Mouse (Mus musculus): ENCODE results near the gene Hecw2. TPM values are rescaled to one million over a fixed set of nuclear protein-coding genes. Genes with fewer than 3 reads are reported as not detected.

Hecw2 gene
- polyA plus RNA-seq (2017; shearing (Covaris generic)), result under 1 TPM in 1 of 2 experiments, not detected in 1; 0.04 TPM

DNA sequence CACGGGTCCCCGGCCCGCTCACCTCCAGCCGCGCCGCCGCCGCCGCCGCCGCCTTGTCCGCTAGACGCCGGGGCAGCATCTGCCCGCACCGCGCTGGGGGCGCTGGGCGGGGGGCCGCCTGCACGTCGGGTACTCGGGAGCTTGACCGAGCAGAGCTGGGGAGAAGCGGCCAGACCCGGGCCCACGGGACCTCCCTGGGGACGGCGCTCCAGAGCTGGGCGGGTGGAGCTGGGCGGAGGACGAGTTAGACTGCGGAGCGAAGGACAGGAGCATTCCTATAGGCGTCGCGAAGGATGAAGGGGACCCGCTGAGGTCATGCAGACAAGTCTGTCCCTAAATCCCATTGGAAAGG, at the start of gene Hecw2:
Hecw2 (minus strand) TSS at position 215 of the 352 bp plus-strand sequence.
- ATAC-seq, result no peak

DNA sequence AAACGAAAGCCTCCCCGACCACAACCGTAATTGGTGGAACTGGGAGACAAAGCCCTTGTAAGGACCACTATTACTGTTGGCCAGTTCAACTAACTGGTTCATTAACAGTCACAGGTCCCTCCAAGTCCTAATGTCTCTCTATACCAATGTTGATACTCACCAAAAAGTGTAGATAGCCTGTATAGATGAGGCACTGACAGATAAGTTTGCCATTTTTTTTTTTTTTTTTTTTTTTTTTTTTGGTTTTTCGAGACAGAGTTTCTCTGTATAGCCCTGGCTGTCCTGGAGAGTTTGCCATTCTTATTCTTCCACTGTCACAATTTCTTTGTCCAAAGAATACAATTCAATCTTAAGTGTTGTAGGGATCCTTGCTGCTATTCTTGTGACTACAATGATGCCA, 47.8 kb upstream of the Hecw2 start:
- ATAC-seq, result no peak

GRCm38 (mm10) chr1:54220273-54220672, 25.3 kb upstream of the Hecw2 start:
- ATAC-seq, result no peak

DNA sequence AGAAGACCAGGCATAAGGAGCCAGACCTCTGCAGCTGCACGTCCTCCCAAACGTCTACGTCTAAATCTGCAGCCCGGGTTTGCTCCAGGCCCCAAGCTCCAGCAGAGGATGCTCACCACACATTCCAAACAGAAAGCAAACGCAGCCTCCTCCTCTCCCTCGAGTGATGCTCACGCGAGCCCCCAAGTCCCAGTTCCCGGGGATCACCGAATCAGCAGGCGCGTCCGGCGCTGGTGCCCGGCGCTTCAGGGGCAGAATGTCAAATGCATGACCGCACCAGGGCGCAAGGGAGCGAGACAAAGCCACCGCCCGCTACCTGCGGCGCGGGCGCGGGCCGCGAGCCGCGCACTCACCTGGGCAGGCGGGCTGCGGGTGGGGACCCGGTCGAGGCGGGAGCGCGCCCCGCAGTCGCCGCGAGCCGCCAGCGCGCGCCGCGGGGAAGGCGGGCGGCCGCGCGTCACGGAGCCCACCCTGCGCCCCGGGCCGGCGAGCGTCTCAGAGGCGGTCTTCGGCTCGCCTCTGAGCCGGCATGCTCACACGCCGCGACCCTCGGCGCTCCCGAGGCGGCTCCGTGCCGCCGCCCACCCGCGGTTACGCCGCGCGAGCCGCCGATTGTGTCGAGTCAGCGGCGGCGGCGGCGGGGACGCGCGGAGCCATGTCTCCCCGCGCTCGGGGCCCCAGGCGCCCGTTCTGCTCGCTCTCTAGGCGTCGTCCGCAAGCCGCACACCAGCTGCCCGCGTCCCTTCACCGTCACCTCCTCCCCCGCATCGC, 600 bp downstream of the Hecw2 start:
- no peak for ATAC-seq

DNA sequence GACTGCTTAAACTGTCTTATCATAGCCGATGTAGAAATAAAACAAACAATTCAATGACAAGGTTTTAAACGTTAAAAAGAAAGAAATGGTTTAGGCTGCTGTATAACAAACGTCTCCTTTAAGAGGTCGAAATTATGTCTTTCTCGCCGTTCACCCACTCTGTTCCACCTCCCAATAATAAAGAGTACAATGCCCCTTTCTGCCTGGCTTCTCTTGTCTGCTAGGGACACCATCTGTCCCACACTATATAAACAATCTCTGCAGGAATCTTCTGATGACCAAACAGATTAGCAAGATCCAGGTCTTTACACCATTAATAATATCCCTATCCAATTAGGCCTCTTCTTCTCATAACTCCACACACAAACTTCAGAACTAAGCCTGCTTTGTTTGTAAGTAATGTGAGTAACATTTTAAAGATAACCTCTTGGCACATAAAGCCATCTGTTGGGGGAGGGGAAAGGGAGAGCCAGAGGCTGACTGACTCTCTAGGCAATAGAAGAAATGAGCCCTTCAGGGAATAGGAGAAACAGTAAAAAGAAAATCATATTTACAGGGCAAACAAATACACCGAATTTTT, 1.7 kb downstream of the Hecw2 start:
- no peak for ATAC-seq

DNA sequence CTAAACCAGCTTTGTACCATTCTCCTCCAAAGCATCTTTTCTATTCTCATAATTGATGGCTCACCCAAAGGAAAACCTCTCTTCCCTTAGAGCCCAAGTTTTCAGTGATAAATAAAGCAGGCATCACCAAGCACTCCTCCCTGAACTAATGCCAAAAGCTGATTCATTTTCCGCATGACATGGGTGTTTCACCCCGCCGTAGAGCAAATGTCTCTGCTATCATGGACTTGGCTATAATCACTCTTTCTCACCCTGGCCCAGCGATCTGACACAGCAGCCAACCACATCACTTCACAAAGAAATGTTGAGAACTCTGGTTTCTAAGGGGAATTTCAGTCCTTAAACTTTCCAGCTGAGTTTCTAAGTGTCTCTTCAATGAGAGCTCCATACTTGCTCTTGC, 7.4 kb downstream of the Hecw2 start:
- ATAC-seq, result no peak

- no peak for ATAC-seq
These were observed 8.6 kb downstream of the Hecw2 start for GRCm38 (mm10) chr1:54186347-54186746.

DNA sequence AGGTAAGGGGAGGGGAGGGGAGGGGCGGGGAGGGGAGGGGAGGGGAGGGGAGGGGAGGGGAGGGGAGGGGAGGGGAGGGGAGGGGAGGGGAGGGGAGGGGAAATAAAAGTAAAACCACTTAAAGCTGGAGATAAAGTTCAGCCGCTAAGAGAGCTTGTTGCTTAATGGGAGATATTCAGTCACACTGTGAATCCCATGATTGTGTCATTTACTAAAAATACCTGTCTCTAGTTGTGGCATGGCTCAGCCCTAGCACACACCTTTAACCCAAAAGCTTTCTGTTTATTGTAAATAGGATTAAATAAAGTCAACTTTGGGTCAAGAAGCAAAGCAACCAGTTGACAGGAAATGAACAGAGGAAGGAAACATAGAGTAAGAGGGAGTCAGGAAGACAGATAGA, 14.3 kb downstream of the Hecw2 start:
- ATAC-seq, result no peak

GRCm38 (mm10) chr1:54179179-54179578, 15.8 kb downstream of the Hecw2 start:
- no peak for ATAC-seq

DNA sequence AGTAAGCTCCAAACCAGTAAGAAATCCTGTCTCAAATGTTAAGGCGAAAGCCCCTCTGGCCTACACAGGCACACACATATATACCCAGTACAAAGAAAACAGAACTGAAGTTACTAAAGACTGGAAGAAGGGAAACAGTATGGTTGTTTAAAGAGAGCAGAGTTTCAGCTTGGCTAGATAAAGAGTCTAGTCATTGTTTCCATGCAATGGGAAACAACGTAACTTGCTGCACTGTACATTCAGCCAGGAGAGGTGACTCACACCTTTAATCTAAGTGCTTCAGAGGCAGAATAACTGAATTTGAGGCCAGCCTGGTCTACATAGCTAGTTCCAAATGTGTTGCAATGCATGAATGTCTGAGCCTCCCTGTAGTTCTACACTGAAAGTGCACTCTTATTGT, 18.4 kb downstream of the Hecw2 start:
- ATAC-seq, result no peak

DNA sequence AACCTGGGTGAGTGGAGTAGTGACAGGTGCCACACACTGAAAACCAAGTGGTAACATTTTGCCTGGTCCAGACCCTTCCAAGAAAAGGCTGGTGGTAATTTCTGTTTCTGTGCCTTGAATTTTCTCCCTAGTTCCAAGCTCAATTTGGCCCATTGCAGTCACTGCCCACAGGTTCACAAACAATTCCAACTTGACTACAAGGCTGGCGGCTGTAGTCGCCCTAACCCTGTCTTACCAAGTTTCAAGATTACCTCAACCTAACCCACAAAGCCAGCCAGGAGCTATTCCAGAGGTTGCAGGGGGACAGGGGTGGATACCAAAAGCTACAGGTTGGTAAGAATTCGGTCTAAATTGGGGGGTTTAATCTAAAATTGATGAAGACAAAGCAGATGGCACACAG, 27.0 kb downstream of the Hecw2 start:
- ATAC-seq, result no peak

DNA sequence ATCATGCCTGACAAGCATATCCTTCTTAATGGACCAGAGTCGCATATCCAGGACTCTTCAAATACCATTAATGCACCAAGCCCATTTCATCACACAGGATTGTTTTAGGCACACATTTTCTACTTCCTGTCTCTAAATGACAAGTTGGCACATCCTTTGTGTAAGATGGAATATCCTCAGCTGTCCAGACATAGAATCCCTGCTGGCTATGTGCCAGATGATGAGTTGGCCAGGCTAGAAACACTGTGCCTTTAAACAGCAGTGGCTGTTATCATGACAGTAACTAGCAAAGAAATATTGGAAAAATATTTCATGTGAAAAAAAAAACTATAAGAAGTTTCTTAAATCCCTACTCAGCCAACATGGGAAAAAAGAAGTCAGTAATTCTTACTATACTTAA, 35.4 kb downstream of the Hecw2 start:
- ATAC-seq, result no peak

GRCm38 (mm10) chr1:54153216-54153786, 41.7 kb downstream of the Hecw2 start:
- ATAC-seq, result no peak

GRCm38 (mm10) chr1:54145106-54145505, 49.9 kb downstream of the Hecw2 start:
- ATAC-seq, result no peak

- ATAC-seq, result no peak
These were observed 61.0 kb downstream of the Hecw2 start for GRCm38 (mm10) chr1:54133802-54134436.

- no peak for ATAC-seq
These were observed 66.1 kb downstream of the Hecw2 start for GRCm38 (mm10) chr1:54128714-54129431.

DNA sequence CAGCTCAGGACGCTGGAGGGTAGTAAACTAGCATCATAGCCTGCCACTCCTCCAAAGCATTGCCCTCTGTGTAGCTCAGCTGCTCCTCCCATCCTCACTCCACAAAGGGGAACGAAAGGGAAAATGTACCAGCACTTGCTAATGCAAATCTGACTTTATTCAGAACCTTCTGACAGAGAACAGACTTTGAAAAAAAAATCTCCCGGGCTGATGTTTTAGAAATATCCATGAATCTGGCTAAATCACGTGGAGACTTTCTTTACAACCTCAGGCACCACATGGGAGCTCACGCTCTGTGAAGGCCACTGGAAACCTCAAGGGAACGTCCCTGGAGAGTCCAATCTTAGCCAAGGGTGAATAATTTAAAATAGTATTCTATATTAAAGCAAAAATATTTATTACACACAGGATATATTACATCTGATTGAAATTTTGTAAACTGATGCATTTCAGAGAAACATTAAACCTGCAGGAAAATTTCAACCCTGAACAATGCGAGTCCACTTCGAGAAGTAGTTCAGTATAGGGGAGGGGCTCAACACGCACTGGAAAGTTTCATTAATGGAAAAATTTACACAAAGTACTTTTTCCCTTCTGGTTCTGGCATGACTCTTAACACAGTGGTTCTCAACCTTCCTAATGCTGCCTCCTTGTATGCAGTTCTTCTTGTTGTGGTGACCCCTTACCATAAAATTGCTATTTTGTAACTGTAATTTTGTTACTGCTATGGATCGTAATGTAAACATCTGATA, 67.8 kb downstream of the Hecw2 start:
- no peak for ATAC-seq

DNA sequence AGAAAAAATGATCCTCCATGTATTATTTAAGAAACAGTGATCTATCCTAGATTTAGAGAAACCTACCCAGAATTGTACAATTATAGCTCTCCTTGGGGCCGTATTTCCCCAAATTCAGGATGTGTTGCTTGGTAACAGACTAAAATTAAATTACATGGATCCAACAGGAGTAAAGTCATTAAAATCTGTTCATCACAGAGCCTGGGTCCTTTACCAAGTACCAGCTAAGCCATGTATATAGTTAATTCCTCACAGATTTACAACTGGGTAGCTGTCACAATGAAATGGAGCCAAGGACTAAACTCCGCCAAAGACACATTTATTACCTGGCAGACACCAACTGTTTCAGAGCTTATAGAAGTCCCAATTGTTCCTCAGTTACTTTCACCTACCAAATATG, 72.4 kb downstream of the Hecw2 start:
- ATAC-seq, result no peak

DNA sequence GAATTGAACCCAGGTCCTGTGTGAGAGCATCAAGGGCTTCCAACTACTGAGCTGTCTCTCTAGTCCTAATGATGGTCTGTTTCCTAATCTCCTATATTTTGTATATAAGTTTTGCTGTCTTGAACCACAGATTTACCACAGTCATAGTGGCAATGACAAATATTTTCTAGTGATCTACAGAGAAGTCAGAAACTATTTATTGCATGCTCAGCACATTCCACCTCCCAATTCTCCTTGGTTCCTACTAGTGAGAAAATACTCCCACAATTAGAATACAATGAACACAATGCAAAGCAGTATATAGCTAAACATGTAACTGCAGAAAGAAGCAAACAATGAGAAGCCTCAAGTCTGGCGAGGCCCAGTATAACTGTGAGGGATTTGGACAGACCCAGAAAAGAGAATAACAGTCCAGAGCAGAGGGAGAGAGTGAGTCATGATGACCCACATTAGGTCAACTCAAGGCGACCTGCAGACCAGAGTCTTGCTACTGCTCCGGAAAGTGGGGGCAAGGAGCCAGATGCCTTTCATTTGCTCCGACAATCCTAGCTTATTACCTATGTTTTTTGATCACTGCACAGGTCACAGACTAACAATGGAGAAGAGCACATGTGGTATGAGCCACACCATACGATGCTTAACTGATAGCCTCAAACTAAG, 73.8 kb downstream of the Hecw2 start:
- ATAC-seq, result no peak

GRCm38 (mm10) chr1:54119638-54120320, 75.2 kb downstream of the Hecw2 start:
- no peak for ATAC-seq

DNA sequence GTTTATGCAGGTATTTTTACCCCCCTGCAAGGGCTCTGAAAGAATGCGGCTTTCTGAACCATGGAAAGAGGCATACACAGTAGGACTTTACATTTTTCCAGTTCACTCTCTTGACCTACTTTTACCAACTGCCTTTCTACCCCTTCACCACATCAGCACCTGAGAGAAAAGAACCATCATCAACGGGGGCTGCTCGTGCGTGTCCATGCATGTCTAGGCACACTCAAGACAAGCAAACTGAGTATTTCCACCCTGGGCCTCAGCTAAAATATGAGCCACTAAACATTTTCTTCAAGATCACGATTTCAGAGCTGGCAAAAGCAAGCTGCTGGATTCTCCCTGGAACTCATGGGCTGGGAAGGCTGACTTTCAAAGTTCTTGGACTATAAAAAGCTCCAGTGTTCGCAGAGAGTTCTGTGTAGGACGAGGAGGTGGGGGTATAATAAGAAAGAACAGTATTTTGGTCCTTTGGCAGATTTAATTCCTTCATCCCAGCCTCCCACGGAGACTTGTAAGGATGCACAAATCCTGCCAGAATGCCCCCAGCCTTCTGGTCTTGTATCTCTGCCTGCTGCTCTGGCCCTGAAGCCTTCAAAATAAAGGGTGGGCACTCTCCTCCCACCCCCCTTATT, 76.5 kb downstream of the Hecw2 start:
- no peak for ATAC-seq

Measured in activated CD4-positive, CD25-positive, alpha-beta regulatory T cell, adult 4 months (primary cell).